10 mouse cellular contexts compared by ENCODE assay signal in the genomic region with DNA sequence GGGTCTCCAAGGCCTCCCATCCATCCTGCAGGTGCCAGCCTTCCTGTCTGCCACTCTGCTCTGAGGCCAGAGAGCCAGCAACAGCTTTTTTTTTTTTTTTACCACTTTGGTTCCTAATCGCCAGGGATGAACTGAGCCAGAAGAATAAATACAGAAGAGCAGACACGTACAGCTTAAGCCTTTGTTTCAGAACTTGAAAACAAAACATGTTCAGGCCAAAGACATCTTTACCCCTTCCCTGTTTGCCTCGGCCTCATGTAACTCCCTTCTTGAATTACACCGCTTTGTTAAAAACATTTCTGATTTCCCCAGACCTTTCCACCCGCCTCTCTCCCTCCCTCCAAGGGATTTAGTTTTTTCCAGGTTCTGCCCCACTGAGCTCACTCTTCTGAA.
A peak's percentile ranks its signal among the peaks of the same experiment; 100 is the strongest.
DNase-seq lines count a peak whose midpoint lies in the region; ATAC-seq and TF ChIP-seq lines count a peak whose summit lies in the region.
"Had no signal": no experiment of that assay in that cellular context is flagged by ENCODE, and none has a peak within 500 bp of the region (broad histone marks: within the 10 kb centered on the region; RNA-seq: fewer than 3 reads in every experiment).

No protein-coding gene starts in this region.

- ATAC-seq in lung, embryonic 16.5 days (ENCODE audit: low read depth), result no peak
- no peak for ATAC-seq in intestine, embryonic 15.5 days
- ATAC-seq in stomach, embryonic 15.5 days (ENCODE audit: insufficient read depth, low FRiP score, low read depth), result no peak
- ATAC-seq in megakaryocyte progenitor cell, adult 5-6 weeks (replicated peaks; ENCODE audit: poor library complexity), result no peak

- H3K4me1 ChIP-seq in lung, embryonic 16.5 days (replicated peaks; ENCODE audit: control insufficient read depth, insufficient read depth, low read length), result peaks cover 49% of the 10 kb centered on the region
- peaks cover 26% of the 10 kb centered on the region for H3K4me1 ChIP-seq in intestine, embryonic 15.5 days (replicated peaks)
- peaks cover 35% of the 10 kb centered on the region for H3K4me1 ChIP-seq in stomach, embryonic 15.5 days

- intact Hi-C loops in gastrocnemius, adult 2 months (cut with DNase I), result no loop called here

- no peaks in the 10 kb centered on the region for H3K36me3 ChIP-seq in lung, embryonic 16.5 days (ENCODE audit: control insufficient read depth, insufficient read depth, low read length)
- no peaks in the 10 kb centered on the region for H3K36me3 ChIP-seq in intestine, embryonic 15.5 days
- no peaks in the 10 kb centered on the region for H3K36me3 ChIP-seq in stomach, embryonic 15.5 days
- H3K36me3 ChIP-seq: limb, embryonic 13.5 days; neural tube, embryonic 12.5 days had no signal

- H3K4me2 ChIP-seq in lung, embryonic 16.5 days (ENCODE audit: low read depth, low read length), result no peak overlapping the region
- no peak overlapping the region for H3K4me2 ChIP-seq in intestine, embryonic 15.5 days (replicated peaks)
- H3K4me2 ChIP-seq in stomach, embryonic 15.5 days, result 0 out of 2 replicates have a peak overlapping the region, but pooled peaks have one; percentile 50
- H3K4me2 ChIP-seq: limb, embryonic 13.5 days had no signal

- no peak for TF ChIP-seq CTCF in gastrocnemius, adult 2 months (IDR thresholded peaks at IDR 0.05)

- peak overlapping the region; percentile 54 for H3K27ac ChIP-seq in gastrocnemius, adult 2 months
- peak overlapping the region; percentile 68 for H3K27ac ChIP-seq in lung, embryonic 16.5 days (ENCODE audit: low read length)
- H3K27ac ChIP-seq in intestine, embryonic 15.5 days, result peak overlapping the region; percentile 67; the same call in 1 of the 2 replicates
- H3K27ac ChIP-seq in stomach, embryonic 15.5 days, result peak overlapping the region; percentile 84
- H3K27ac ChIP-seq: limb, embryonic 13.5 days; neural tube, embryonic 12.5 days had no signal

- no peaks in the 10 kb centered on the region for H3K27me3 ChIP-seq in lung, embryonic 16.5 days (ENCODE audit: control insufficient read depth, insufficient read depth, low read depth, low read length)
- no peaks in the 10 kb centered on the region for H3K27me3 ChIP-seq in intestine, embryonic 15.5 days (replicated peaks)
- H3K27me3 ChIP-seq in stomach, embryonic 15.5 days (replicated peaks), result no peaks in the 10 kb centered on the region
- H3K27me3 ChIP-seq: limb, embryonic 13.5 days; neural tube, embryonic 12.5 days had no signal

- H3K9me3 ChIP-seq in lung, embryonic 16.5 days (ENCODE audit: control insufficient read depth, low read length), result no peaks in the 10 kb centered on the region
- no peaks in the 10 kb centered on the region for H3K9me3 ChIP-seq in intestine, embryonic 15.5 days
- no peaks in the 10 kb centered on the region for H3K9me3 ChIP-seq in stomach, embryonic 15.5 days
- H3K9me3 ChIP-seq: limb, embryonic 13.5 days; neural tube, embryonic 12.5 days had no signal

- no peak overlapping the region; the same call in 1 of the 2 replicates for H3K9ac ChIP-seq in lung, embryonic 16.5 days (ENCODE audit: low read length)
- no peak overlapping the region for H3K9ac ChIP-seq in intestine, embryonic 15.5 days
- no peak overlapping the region for H3K9ac ChIP-seq in stomach, embryonic 15.5 days
- H3K9ac ChIP-seq: limb, embryonic 13.5 days; neural tube, embryonic 12.5 days had no signal

- DNase-seq in gastrocnemius, adult 2 months, result no peak
- DNase-seq in gastrocnemius, adult 18-20 months (ENCODE audit: low spot score), result no peak
- DNase-seq in lung, postnatal 14 days, result no peak
- DNase-seq in gastrocnemius, postnatal 10 days, result no peak

- WGBS in lung, embryonic 16.5 days, result 56% methylated on average over 5 of the region's 5 CpGs
- WGBS in intestine, embryonic 15.5 days, result 69% methylated on average over 5 of the region's 5 CpGs
- WGBS in stomach, embryonic 15.5 days, result 43% methylated on average over 5 of the region's 5 CpGs

- no peak overlapping the region for H3K4me3 ChIP-seq in gastrocnemius, adult 2 months
- no peak overlapping the region for H3K4me3 ChIP-seq in lung, embryonic 16.5 days (ENCODE audit: low read length)
- H3K4me3 ChIP-seq in intestine, embryonic 15.5 days (replicated peaks), result no peak overlapping the region
- H3K4me3 ChIP-seq in stomach, embryonic 15.5 days (replicated peaks), result no peak overlapping the region
- H3K4me3 ChIP-seq: limb, embryonic 13.5 days; neural tube, embryonic 12.5 days had no signal
